Mouse (Mus musculus): ENCODE measurements around the gene Sf1.
A peak's percentile ranks its signal among the peaks of the same experiment; 100 is the strongest.

- TF ChIP-seq POLR2A (IDR thresholded peaks at IDR 0.05; ENCODE audit: borderline replicate concordance, extremely low read depth, low read depth, low read length) = peak; percentile 60; the same call in 1 of the 2 replicates
- no peak for TF ChIP-seq CTCF (IDR thresholded peaks at IDR 0.05; ENCODE audit: insufficient read depth, low read length)
Measured at GRCm38 (mm10) chr19:6364317-6364725, 831 bp downstream of the Sf1 start.

Measured in lung, adult 2 months (tissue).